Mouse (Mus musculus) testis, adult 2 months (tissue): ENCODE measurements around the gene Scyl3.

Experiments used
- CTCF ChIP-seq: fragments of 200-500 bp; IDR thresholded peaks from 2 replicates; pipeline ENCODE4 v1.5.1; 2012; ENCODE audit warnings: low read depth, mild to moderate bottlenecking, inconsistent platforms, low read length, moderate library complexity; ENCODE audit not compliant: control insufficient read depth, insufficient read depth, insufficient replicate concordance
- POLR2A ChIP-seq: fragments of 200-500 bp; IDR thresholded peaks from 2 replicates; pipeline ENCODE4 v1.6.1; 2012; ENCODE audit warnings: low read depth, mild to moderate bottlenecking, inconsistent platforms, low read length, moderate library complexity; ENCODE audit not compliant: control insufficient read depth

DNA sequence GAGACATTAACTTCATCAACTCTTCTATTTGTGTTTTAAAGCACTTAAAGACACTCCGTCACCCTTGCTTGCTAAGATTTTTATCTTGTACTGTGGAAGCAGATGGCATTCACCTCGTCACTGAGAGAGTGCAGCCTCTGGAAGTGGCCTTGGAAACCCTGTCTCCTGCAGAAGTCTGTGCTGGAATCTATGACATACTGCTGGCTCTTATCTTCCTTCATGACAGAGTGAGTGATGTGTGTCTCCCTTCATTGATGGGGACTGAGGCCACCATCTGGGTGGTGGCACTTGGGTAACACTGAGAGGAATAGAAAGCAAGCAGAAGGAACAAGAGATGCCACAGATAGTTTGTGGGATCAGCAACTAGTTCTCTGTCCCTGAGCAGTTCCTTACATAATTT is 5.7 kb downstream of the Scyl3 start:
- TF ChIP-seq CTCF = no peak
- TF ChIP-seq POLR2A = no peak
